Mouse (Mus musculus) forebrain, embryonic 15.5 days (tissue): Measurements from ENCODE around the gene Tmem181a. TPM values are rescaled to one million over a fixed set of nuclear protein-coding genes. Genes with fewer than 3 reads are reported as not detected.
"Not testable (repeated sequence)": the region's sequence is repeated elsewhere in the genome, so short reads cannot be mapped to it uniquely, and the experiment has no call there.

Experiments
- ATAC-seq: fragments of 200-750 bp; cut with Nextera tagmentation; replicated peaks from 2 replicates; pipeline ENCODE4 v1.8.0; 2017; ENCODE audit warnings: mild to moderate bottlenecking, moderate TSS enrichment, moderate library complexity
- H3K27ac ChIP-seq: fragments of 300-500 bp; sonication (generic); replicated peaks from 2 replicates; pipeline ENCODE4 v1.5.1; 2015; ENCODE audit warnings: mild to moderate bottlenecking, inconsistent platforms
- H3K27me3 ChIP-seq: fragments of 300-500 bp; sonication (generic); 2 replicates; pipeline ENCODE4 v1.6.1; 2015; ENCODE audit warnings: inconsistent platforms
- H3K36me3 ChIP-seq: fragments of 300-500 bp; sonication (generic); 2 replicates; pipeline ENCODE4 v1.6.1; 2015; ENCODE audit warnings: mild to moderate bottlenecking, inconsistent platforms
- H3K4me1 ChIP-seq: fragments of 300-500 bp; sonication (generic); 2 replicates; pipeline ENCODE4 v1.6.1; 2015; ENCODE audit warnings: inconsistent platforms
- H3K4me2 ChIP-seq: fragments of 300-500 bp; sonication (generic); replicated peaks from 2 replicates; pipeline ENCODE4 v1.6.1; 2015; ENCODE audit warnings: mild to moderate bottlenecking, inconsistent platforms
- H3K4me3 ChIP-seq: fragments of 300-500 bp; sonication (generic); 2 replicates; pipeline ENCODE4 v1.5.1; 2015; ENCODE audit warnings: mild to moderate bottlenecking, inconsistent platforms
- H3K9ac ChIP-seq: fragments of 300-500 bp; sonication (generic); replicated peaks from 2 replicates; pipeline ENCODE4 v1.6.1; 2015; ENCODE audit warnings: mild to moderate bottlenecking, inconsistent platforms
- H3K9me3 ChIP-seq: fragments of 300-500 bp; sonication (generic); 2 replicates; pipeline ENCODE4 v1.6.1; 2016; ENCODE audit warnings: inconsistent platforms
- WGBS: fragments of 180-500 bp; shearing (Covaris S2); methylation state at CpG from one replicate; pipeline ENCODE4 v1.1.7; 2015; ENCODE audit warnings: mixed read lengths; 5-methylcytosine and 5-hydroxymethylcytosine counted together
- polyA plus RNA-seq: library from polyadenylated mRNA; unstranded; fragments of >200 nt; fragmentation: Nextera tagmentation; extraction: Ambion mirVana; gene quantifications from 2 replicates; pipeline ENCODE4 v1.2.1, GENCODE M21; 2015

Gene Tmem181a
- 38.2 and 40.1 TPM in 2 replicates for polyA plus RNA-seq

- H3K4me1 ChIP-seq, H3K36me3 ChIP-seq, H3K27me3 ChIP-seq, H3K27ac ChIP-seq, H3K9me3 ChIP-seq: not testable (repeated sequence)
- H3K4me2 ChIP-seq = peak within 1 kb of the TSS; percentile 45
- WGBS = 0% methylated on average over 4 of the region's 51 CpGs
- ATAC-seq = peak; percentile 83
- peak within 1 kb of the TSS; percentile 40; the same call in 1 of the 2 replicates for H3K9ac ChIP-seq
- peak within 1 kb of the TSS; percentile 40 for H3K4me3 ChIP-seq
Observed at GRCm38 (mm10) chr17:6256400-6257069, at the start of gene Tmem181a. Tmem181a (plus strand) TSS chr17:6256860.

DNA sequence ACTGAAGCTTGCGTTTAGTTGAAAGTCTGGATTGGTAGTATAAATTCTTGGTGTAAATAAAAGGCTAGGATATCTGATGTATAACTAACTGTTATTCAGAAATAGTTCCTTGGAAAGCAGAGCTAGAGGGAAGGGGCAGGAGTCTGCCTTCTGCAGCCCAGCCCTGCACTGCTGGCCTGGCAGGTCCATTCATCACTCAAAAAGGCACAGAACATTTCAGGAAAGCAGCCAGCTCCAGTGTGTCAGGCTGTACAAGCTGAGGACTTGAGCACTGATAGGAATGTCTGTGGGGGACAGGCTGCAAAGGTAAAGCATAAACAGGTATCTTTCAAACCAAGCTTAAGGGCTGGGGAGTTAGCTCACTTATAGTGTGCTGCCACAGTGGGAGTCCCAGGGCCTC is 44.9 kb upstream of the Tmem181a start:
- 95% methylated on average over 1 of the region's 1 CpGs for WGBS
- Histone ChIP-seq H3K36me3 (peaks cover 70% of the 10 kb centered on the region), H3K27ac (no peak overlapping the region)

DNA sequence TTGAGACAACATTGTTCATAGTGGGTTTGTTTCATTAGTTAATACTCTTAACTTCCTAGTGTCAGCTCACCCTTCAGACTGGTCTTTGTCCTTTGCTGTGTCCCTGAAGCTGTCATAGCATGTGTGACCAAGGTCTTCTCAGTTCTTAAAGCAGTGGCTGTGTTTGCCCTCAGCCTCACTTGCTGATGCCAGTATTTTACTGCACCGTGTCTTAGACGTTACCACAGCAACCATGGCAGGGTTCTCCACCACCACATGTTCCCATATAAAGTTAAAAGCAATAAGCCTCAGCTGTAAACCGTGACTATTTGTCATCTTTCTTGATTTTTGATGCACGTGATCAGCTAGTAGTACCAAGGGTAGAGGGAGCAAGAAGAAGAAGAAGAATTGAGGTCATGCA is 41.0 kb upstream of the Tmem181a start:
- ATAC-seq = no peak
- no peaks in the 10 kb centered on the region for H3K4me1 ChIP-seq
- H3K9me3 ChIP-seq = no peaks in the 10 kb centered on the region
- no peak overlapping the region for H3K4me2 ChIP-seq
- WGBS = 87% methylated on average over 4 of the region's 4 CpGs
- H3K27me3 ChIP-seq = no peaks in the 10 kb centered on the region
- H3K27ac ChIP-seq = no peak overlapping the region
- no peak overlapping the region for H3K4me3 ChIP-seq
- no peak overlapping the region for H3K9ac ChIP-seq
- H3K36me3 ChIP-seq = peaks cover 64% of the 10 kb centered on the region

More for the DNA sequence above, 44.9 kb upstream of the Tmem181a start:
- H3K4me1 ChIP-seq = no peaks in the 10 kb centered on the region
- H3K4me3 ChIP-seq = no peak overlapping the region
- H3K9ac ChIP-seq = no peak overlapping the region
- H3K9me3 ChIP-seq = no peaks in the 10 kb centered on the region
- no peak for ATAC-seq
- no peaks in the 10 kb centered on the region for H3K27me3 ChIP-seq
- no peak overlapping the region for H3K4me2 ChIP-seq

DNA sequence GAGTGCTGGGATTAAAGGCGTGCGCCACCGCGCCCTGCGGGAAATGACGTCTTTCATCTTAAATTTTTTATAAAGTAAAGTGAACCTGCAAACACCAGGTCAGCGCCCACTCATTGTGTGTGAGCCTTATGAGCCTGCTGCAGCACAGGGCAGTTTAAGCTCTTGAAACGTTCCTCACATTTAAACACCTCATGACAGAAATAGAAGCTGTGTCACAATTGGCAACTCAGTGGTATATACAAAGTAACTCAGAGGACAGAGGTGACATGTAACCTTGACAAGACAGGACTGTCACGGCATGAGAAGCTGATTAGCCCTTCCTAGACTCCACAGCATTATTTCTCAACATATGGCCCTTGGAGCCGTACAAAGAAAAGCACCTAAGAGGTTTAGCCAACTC is 40.1 kb upstream of the Tmem181a start:
- peaks cover 61% of the 10 kb centered on the region for H3K36me3 ChIP-seq
- ATAC-seq = no peak
- H3K27ac ChIP-seq = no peak overlapping the region

GRCm38 (mm10) chr17:6232633-6233032 is 24.0 kb upstream of the Tmem181a start:
- WGBS = no CpG with 5 or more reads among the region's 7 CpGs
- H3K36me3 ChIP-seq, H3K9ac ChIP-seq, H3K4me2 ChIP-seq, H3K27ac ChIP-seq, H3K4me3 ChIP-seq, H3K4me1 ChIP-seq, ATAC-seq, H3K27me3 ChIP-seq, H3K9me3 ChIP-seq: not testable (repeated sequence)

More for the DNA sequence above, 40.1 kb upstream of the Tmem181a start:
- H3K4me3 ChIP-seq = no peak overlapping the region
- H3K9me3 ChIP-seq = no peaks in the 10 kb centered on the region
- 94% methylated on average over 10 of the region's 10 CpGs for WGBS
- no peaks in the 10 kb centered on the region for H3K4me1 ChIP-seq
- no peak overlapping the region for H3K9ac ChIP-seq
- no peak overlapping the region for H3K4me2 ChIP-seq
- H3K27me3 ChIP-seq = no peaks in the 10 kb centered on the region

- not testable (repeated sequence) for H3K4me2 ChIP-seq, H3K4me3 ChIP-seq, H3K27ac ChIP-seq, H3K36me3 ChIP-seq, ATAC-seq, H3K4me1 ChIP-seq, H3K27me3 ChIP-seq, H3K9ac ChIP-seq, H3K9me3 ChIP-seq
- 95% methylated on average over 1 of the region's 1 CpGs for WGBS
Observed at GRCm38 (mm10) chr17:6251298-6251697, 5.4 kb upstream of the Tmem181a start.

GRCm38 (mm10) chr17:6257070-6257456 is 403 bp downstream of the Tmem181a start:
- H3K9ac ChIP-seq = peak overlapping the region; percentile 40; the same call in 1 of the 2 replicates
- peak overlapping the region; percentile 40 for H3K4me3 ChIP-seq

GRCm38 (mm10) chr17:6269876-6270831 is 13.5 kb downstream of the Tmem181a start:
- H3K36me3 ChIP-seq, H3K9me3 ChIP-seq, H3K27me3 ChIP-seq, H3K4me1 ChIP-seq: not testable (repeated sequence)
- WGBS = under 1% methylated on average over 54 of the region's 84 CpGs
- Histone ChIP-seq H3K27ac (peak overlapping the region; percentile 43; the same call in 1 of the 2 replicates), H3K9ac (peak overlapping the region; percentile 56), H3K4me3 (peak overlapping the region; percentile 50), H3K4me2 (peak overlapping the region; percentile 69)
- ATAC-seq = peak; percentile 87

More at GRCm38 (mm10) chr17:6257070-6257456, 403 bp downstream of the Tmem181a start:
- H3K36me3 ChIP-seq, H3K9me3 ChIP-seq, H3K4me1 ChIP-seq, H3K27me3 ChIP-seq, H3K27ac ChIP-seq: not testable (repeated sequence)
- ATAC-seq = peak; percentile 52; the same call in 1 of the 2 replicates
- peak overlapping the region; percentile 45 for H3K4me2 ChIP-seq
- 0% methylated on average over 14 of the region's 20 CpGs for WGBS

- Histone ChIP-seq H3K9ac (peak overlapping the region; percentile 56), H3K4me3 (peak overlapping the region; percentile 50), H3K4me2 (peak overlapping the region; percentile 69), H3K27ac (0 out of 2 replicates have a peak overlapping the region, but pooled peaks have one; percentile 43)
- H3K36me3 ChIP-seq, H3K9me3 ChIP-seq, H3K27me3 ChIP-seq, H3K4me1 ChIP-seq: not testable (repeated sequence)
- peak; percentile 4 for ATAC-seq
- WGBS = under 1% methylated on average over 25 of the region's 25 CpGs
Observed at GRCm38 (mm10) chr17:6270840-6271239, 14.2 kb downstream of the Tmem181a start.

GRCm38 (mm10) chr17:6271970-6272369 is 15.3 kb downstream of the Tmem181a start:
- not testable (repeated sequence) for H3K4me1 ChIP-seq, H3K4me3 ChIP-seq, H3K9ac ChIP-seq, H3K4me2 ChIP-seq, H3K36me3 ChIP-seq, H3K27ac ChIP-seq, H3K9me3 ChIP-seq, H3K27me3 ChIP-seq, ATAC-seq
- 87% methylated on average over 6 of the region's 6 CpGs for WGBS

DNA sequence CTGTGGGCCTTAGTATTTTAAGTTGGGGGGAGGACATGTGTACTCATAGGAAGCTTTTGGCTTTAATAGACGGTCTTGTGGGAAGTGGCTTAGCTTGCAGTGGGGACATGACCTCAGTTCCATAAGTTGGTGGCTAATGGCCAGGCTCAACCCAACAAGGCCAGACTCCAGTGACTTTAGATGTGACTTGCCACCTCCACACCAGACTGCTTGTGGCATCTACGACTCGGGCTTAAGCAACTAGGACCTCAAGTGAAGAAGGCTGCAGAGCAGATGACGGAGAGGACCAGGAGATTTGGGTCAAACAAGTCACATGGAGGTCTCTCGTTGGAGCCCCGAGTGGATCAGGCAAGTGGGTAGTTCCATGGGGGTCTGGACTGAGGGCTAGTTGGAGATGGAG is 18.0 kb downstream of the Tmem181a start:
- not testable (repeated sequence) for H3K27ac ChIP-seq, H3K36me3 ChIP-seq, H3K27me3 ChIP-seq, H3K9me3 ChIP-seq, H3K9ac ChIP-seq, ATAC-seq, H3K4me1 ChIP-seq, H3K4me3 ChIP-seq, H3K4me2 ChIP-seq
- WGBS = 94% methylated on average over 5 of the region's 6 CpGs

- H3K4me2 ChIP-seq, ATAC-seq, H3K27me3 ChIP-seq, H3K9ac ChIP-seq, H3K4me1 ChIP-seq, H3K9me3 ChIP-seq, H3K27ac ChIP-seq, H3K36me3 ChIP-seq, H3K4me3 ChIP-seq: not testable (repeated sequence)
- 72% methylated on average over 8 of the region's 8 CpGs for WGBS
Observed at GRCm38 (mm10) chr17:6279205-6279604, 22.5 kb downstream of the Tmem181a start.
